Mouse (Mus musculus): Measurements from ENCODE around the gene Armc3.

The Armc3 gene

GRCm38 (mm10) chr2:19350167-19350566, 151.1 kb downstream of the Armc3 start:
- DNase-seq (ENCODE audit: low spot score in 2 of 2), result no peak

DNA sequence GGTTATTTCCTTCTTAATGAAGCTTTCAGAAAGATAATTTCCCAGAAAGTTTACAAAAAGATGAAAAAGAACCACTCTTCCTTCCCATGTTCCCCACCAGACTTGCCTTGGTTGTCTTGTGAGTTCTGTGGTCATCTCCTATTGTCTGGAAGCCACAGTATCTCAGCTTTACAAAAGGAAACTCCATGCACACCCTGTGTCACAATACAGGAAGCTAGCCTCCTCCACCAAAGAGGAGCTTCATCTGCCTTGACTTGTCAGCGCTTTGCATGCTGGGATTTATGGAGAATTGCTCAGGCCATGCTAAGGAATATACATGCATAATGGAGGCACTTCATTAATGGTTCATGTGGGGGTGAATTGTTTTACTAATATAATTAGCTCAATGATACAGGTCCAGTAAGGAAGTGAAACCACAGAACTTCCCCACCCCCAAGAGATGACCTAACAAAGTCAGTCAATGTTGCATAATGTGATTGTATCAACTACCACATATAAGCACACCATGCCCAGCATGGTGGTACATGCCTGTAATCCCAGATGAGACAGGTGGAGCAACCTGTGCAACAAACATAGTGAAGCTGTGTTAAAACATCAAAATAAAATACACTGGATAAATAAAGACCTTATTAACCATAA, 152.6 kb downstream of the Armc3 start:
- no peak for DNase-seq (ENCODE audit: low spot score in 2 of 2)

DNA sequence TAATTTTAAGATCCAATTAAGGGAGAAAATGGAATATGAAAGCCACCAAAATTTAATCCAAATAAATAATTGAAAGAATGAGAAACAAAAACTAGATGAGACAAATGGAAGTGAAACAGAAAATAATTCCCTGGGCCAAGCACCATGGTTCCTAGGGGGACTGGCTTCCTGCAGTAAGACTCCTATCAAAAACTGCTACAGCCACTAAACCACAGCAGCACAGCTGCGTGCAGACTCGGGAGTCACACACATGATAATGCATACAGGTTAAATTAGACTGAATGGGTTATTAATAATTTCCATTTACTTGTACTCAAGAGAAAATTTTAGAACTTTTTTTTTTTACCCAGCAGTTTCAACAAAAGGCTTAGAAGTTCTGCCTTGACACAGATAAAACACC, 154.1 kb downstream of the Armc3 start:
- no peak for DNase-seq (ENCODE audit: low spot score in 2 of 2)
